Mouse (Mus musculus) lung, embryonic 16.5 days (tissue): Measurements from ENCODE around the gene Srd5a3. TPM values are rescaled to one million over a fixed set of nuclear protein-coding genes. Genes with fewer than 3 reads are reported as not detected.
A peak's percentile ranks its signal among the peaks of the same experiment; 100 is the strongest.

Source experiments
- ATAC-seq: fragments of 200-750 bp; cut with Nextera tagmentation; 2 replicates; pipeline ENCODE4 v1.8.0; 2017; ENCODE audit warnings: low read depth, mild to moderate bottlenecking, moderate library complexity
- H3K27ac ChIP-seq: fragments of 300-500 bp; sonication (generic); 2 replicates; pipeline ENCODE4 v1.5.1; 2014; ENCODE audit warnings: mild to moderate bottlenecking, control low read depth, low read length
- H3K27me3 ChIP-seq: fragments of 300-500 bp; sonication (generic); 2 replicates; pipeline ENCODE4 v1.6.1; 2014; ENCODE audit warnings: low read depth, low read length, mixed read lengths; ENCODE audit not compliant: control insufficient read depth, insufficient read depth
- H3K36me3 ChIP-seq: fragments of 300-500 bp; sonication (generic); 2 replicates; pipeline ENCODE4 v1.6.1; 2014; ENCODE audit warnings: low read length; ENCODE audit not compliant: control insufficient read depth, insufficient read depth
- H3K4me1 ChIP-seq: fragments of 300-500 bp; sonication (generic); replicated peaks from 2 replicates; pipeline ENCODE4 v1.6.1; 2014; ENCODE audit warnings: low read length, mixed read lengths; ENCODE audit not compliant: control insufficient read depth, insufficient read depth
- H3K4me2 ChIP-seq: fragments of 300-500 bp; sonication (generic); 2 replicates; pipeline ENCODE4 v1.6.1; 2014; ENCODE audit warnings: low read depth, low read length, control low read depth
- H3K4me3 ChIP-seq: fragments of 300-500 bp; sonication (generic); 2 replicates; pipeline ENCODE4 v1.5.1; 2014; ENCODE audit warnings: mild to moderate bottlenecking, low read length, control low read depth
- H3K9ac ChIP-seq: fragments of 300-500 bp; sonication (generic); 2 replicates; pipeline ENCODE4 v1.6.1; 2014; ENCODE audit warnings: low read length, control low read depth
- H3K9me3 ChIP-seq: fragments of 300-500 bp; sonication (generic); 2 replicates; pipeline ENCODE4 v1.6.1; 2016; ENCODE audit warnings: low read length; ENCODE audit not compliant: control insufficient read depth
- WGBS: fragments of 180-500 bp; shearing (Covaris S2); extraction: QIAGEN DNeasy Blood & Tissue Kit; methylation state at CpG from one replicate; pipeline ENCODE4 v1.1.7; 2014; 5-methylcytosine and 5-hydroxymethylcytosine counted together
- polyA plus RNA-seq: library from polyadenylated mRNA; unstranded; fragments of >200 nt; fragmentation: Nextera tagmentation; extraction: Ambion mirVana; gene quantifications from 2 replicates; pipeline ENCODE4 v1.2.1, GENCODE M21; 2015

Gene Srd5a3
- polyA plus RNA-seq, 1 experiment from 2014 or later: 45.8 TPM

DNA sequence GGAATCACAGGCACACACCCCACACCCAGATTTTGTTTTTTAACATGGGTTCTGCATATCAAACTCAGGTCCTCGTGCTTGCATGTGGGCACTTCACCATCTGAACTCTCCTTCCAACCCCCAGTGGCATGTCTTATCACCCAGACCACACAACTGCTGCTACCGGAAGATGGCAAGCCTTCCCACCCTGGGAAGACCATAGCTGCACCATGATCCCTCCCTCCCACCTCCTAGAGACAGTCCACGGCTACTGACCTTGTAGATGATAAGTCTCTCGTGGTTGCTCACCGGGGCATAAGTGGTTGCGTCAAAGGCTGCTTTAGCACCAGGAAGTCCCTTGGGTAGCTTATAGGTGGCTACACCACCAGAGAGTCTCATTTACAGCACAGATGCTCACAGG, 21.4 kb downstream of the Srd5a3 start:
- WGBS: 87% methylated on average over 6 of the region's 6 CpGs
- H3K27me3 ChIP-seq: no peaks in the 10 kb centered on the region

DNA sequence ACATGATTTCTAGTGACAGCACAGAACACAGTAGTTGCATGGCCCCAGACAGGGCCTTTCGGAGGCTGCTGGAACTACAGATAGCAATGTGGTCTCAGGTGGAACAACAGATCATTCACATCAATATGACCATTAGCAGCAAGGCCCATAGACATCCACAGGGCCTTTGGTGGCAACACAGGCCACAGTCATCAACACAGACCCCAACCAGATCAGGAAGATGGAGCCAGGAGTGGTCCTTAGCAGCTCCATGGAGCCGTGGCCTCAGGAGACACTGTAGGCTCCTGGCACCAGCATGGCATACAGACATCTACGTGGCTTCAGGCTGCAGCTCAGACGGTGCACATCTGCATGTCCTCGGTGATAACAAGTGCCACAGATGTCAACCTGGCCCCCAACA, 22.9 kb downstream of the Srd5a3 start:
- no peak overlapping the region for H3K27ac ChIP-seq

More for the DNA sequence above, 21.4 kb downstream of the Srd5a3 start:
- H3K4me2 ChIP-seq: no peak overlapping the region
- H3K27ac ChIP-seq: no peak overlapping the region
- ATAC-seq: no peak
- no peak overlapping the region for H3K9ac ChIP-seq
- H3K4me1 ChIP-seq: peaks cover 4% of the 10 kb centered on the region; the same call in 1 of the 2 replicates
- H3K4me3 ChIP-seq: no peak overlapping the region
- H3K36me3 ChIP-seq: peaks cover under 1% of the 10 kb centered on the region
- H3K9me3 ChIP-seq: no peaks in the 10 kb centered on the region; the same call in 1 of the 2 replicates

DNA sequence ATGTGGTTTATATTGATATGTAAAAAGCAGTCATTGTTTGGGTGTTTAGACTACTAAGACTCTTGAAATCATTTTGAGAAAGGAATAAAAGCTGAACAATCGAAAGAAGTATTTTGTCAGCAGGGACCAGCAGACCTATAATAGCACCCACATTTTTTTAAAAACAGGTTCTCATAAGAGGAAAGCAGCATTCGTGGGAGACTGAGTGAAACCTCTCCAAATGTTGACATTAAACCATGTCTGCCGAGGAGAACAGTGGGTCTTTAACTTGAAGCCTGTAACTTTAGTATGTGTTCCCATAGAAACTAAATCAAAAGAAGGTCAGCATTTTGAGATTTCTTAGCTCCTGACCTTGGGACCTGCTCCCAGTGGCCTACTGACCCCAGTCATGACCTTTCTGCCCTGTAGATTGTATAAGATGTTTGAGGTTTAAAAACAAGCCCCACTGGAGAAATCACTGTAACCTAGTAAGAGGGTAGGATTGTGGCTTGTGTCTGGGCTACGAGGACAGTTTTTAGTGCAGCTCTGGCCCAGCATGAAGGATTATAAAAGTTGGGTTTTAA, 23.8 kb downstream of the Srd5a3 start:
- H3K4me3 ChIP-seq: no peak overlapping the region
- WGBS: 44% methylated on average over 4 of the region's 4 CpGs
- ATAC-seq: no peak
- no peaks in the 10 kb centered on the region for H3K27me3 ChIP-seq
- H3K9me3 ChIP-seq: peaks cover 3% of the 10 kb centered on the region
- H3K4me1 ChIP-seq: peaks cover 4% of the 10 kb centered on the region; the same call in 1 of the 2 replicates
- H3K4me2 ChIP-seq: no peak overlapping the region
- no peak overlapping the region for H3K9ac ChIP-seq
- H3K36me3 ChIP-seq: no peaks in the 10 kb centered on the region
- H3K27ac ChIP-seq: peak overlapping the region; percentile 46

More for the DNA sequence above, 22.9 kb downstream of the Srd5a3 start:
- peaks cover 4% of the 10 kb centered on the region; the same call in 1 of the 2 replicates for H3K4me1 ChIP-seq
- H3K9me3 ChIP-seq: peaks cover 3% of the 10 kb centered on the region
- no peaks in the 10 kb centered on the region for H3K27me3 ChIP-seq
- no peak overlapping the region for H3K9ac ChIP-seq
- no peaks in the 10 kb centered on the region for H3K36me3 ChIP-seq
- ATAC-seq: no peak
- no peak overlapping the region for H3K4me3 ChIP-seq
- H3K4me2 ChIP-seq: no peak overlapping the region
- 67% methylated on average over 5 of the region's 5 CpGs for WGBS

DNA sequence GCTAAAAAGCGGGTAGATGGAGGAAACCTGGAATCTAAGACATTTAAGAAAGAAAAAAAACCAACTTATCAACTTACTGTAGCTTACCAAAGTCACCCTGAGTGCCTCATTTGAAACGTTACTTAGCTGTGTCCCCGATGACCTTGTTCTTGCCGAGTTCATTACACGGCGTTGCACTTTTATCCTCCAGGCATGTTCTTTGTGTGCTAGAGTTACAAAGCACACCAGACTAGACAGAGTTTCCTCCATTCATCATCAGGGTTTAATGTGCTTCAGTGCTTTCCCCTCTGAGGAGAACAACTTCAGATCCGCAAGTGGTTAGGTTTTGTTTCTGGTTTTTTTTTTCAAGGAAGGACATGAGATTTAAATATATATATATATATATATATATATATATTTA, 24.8 kb downstream of the Srd5a3 start:
- Histone ChIP-seq H3K4me2 (no peak overlapping the region), H3K4me1 (peaks cover 4% of the 10 kb centered on the region; the same call in 1 of the 2 replicates), H3K36me3 (no peaks in the 10 kb centered on the region), H3K9ac (no peak overlapping the region), H3K27me3 (no peaks in the 10 kb centered on the region), H3K27ac (no peak overlapping the region), H3K4me3 (no peak overlapping the region), H3K9me3 (peaks cover 3% of the 10 kb centered on the region; the same call in 1 of the 2 replicates)
- WGBS: 73% methylated on average over 7 of the region's 7 CpGs
- no peak for ATAC-seq

DNA sequence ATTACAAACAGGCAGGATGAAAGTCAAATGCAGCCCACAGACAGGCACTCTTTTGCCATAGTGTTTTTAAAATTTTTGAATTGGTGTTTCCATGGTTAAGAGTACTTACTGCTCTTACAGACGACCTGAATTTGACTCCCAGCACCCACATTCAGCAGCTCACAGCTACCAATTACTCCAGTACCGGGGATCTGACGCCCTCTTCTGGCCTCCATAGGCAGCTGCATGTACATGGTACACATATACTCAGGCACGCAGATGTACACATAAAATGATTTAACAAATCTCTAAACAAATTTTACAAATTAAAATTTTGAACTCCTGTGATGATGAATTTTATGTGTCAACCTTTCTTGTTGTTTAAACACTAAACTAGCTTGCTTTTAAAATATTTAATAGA, 30.5 kb downstream of the Srd5a3 start:
- peaks cover 3% of the 10 kb centered on the region; the same call in 1 of the 2 replicates for H3K9me3 ChIP-seq
- H3K9ac ChIP-seq: no peak overlapping the region
- H3K36me3 ChIP-seq: no peaks in the 10 kb centered on the region
- no peaks in the 10 kb centered on the region for H3K4me1 ChIP-seq
- ATAC-seq: no peak
- no peak overlapping the region for H3K27ac ChIP-seq
- no peak overlapping the region for H3K4me2 ChIP-seq
- WGBS: 72% methylated on average over 4 of the region's 4 CpGs
- no peaks in the 10 kb centered on the region for H3K27me3 ChIP-seq
- H3K4me3 ChIP-seq: no peak overlapping the region

DNA sequence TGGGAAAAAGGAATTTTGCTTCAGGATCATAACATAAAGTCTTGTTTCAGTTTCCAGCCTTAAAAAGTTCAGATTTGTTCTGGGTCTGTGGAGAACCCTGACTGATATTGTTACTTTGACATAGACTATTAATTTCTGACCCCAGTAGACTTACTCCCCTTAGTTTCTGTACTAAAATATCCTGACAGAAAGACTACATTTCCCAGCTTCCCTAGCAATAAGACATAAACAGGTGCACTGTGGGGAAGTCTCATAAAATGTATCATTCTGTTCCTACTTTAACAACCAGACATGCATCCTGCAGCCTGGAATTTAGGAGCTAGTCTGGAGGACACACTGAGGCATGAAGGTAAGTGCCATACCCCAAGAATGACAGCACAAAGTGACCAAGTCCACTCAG, 31.0 kb downstream of the Srd5a3 start:
- Histone ChIP-seq H3K4me1 (no peaks in the 10 kb centered on the region), H3K27ac (no peak overlapping the region), H3K4me2 (no peak overlapping the region), H3K9me3 (peaks cover 3% of the 10 kb centered on the region; the same call in 1 of the 2 replicates), H3K36me3 (no peaks in the 10 kb centered on the region), H3K4me3 (no peak overlapping the region), H3K9ac (no peak overlapping the region), H3K27me3 (no peaks in the 10 kb centered on the region)
- no peak for ATAC-seq

DNA sequence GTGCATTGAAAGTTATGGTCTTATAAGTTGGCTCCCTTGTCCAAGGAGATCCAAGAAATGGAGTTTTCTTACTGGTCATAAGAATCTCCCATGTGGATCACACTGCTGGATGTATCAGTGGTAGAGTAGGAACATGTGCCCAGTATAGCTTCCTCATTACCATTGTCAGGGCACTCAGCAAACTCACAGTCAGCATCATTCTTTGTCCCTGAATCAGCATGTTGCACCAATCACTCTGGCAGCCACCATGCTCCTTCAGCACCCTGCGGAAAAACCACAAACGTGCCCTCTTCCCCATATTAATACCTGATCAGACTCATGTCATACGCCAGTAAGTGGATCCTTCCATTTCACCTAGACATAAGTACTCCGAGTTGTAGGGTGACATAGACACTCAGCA, 35.0 kb downstream of the Srd5a3 start:
- Histone ChIP-seq H3K4me1 (peaks cover 7% of the 10 kb centered on the region), H3K4me2 (no peak overlapping the region), H3K27ac (no peak overlapping the region), H3K4me3 (no peak overlapping the region), H3K9me3 (no peaks in the 10 kb centered on the region), H3K27me3 (no peaks in the 10 kb centered on the region), H3K9ac (no peak overlapping the region), H3K36me3 (no peaks in the 10 kb centered on the region)
- no peak for ATAC-seq
- 92% methylated on average over 4 of the region's 4 CpGs for WGBS

DNA sequence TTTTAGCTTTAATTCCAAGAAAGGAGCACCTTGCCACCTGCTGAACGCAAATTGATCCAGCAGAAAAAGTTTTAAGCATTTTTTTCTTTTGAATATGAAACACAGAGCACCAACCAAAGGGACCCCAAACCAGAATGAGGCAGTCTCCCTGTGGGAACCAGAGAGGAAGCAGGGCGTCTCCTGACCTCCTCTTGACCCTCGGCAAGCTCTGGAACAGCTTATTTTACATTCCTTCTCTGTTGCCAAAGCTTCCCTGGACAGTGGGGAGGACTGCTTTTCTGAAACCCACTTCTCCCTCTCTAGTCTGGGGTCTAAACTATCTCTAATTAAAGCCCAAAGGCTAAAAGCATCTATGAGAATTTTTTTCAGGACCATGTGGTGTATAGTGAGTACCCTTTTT, 36.3 kb downstream of the Srd5a3 start:
- peak; percentile 78 for ATAC-seq
- H3K4me2 ChIP-seq: no peak overlapping the region
- H3K4me1 ChIP-seq: peaks cover 7% of the 10 kb centered on the region
- H3K27ac ChIP-seq: peak overlapping the region; percentile 41
- H3K9ac ChIP-seq: 0 out of 2 replicates have a peak overlapping the region, but pooled peaks have one; percentile 18
- no peaks in the 10 kb centered on the region for H3K36me3 ChIP-seq
- H3K27me3 ChIP-seq: no peaks in the 10 kb centered on the region
- H3K9me3 ChIP-seq: no peaks in the 10 kb centered on the region
- WGBS: 29% methylated on average over 3 of the region's 3 CpGs
- H3K4me3 ChIP-seq: no peak overlapping the region

DNA sequence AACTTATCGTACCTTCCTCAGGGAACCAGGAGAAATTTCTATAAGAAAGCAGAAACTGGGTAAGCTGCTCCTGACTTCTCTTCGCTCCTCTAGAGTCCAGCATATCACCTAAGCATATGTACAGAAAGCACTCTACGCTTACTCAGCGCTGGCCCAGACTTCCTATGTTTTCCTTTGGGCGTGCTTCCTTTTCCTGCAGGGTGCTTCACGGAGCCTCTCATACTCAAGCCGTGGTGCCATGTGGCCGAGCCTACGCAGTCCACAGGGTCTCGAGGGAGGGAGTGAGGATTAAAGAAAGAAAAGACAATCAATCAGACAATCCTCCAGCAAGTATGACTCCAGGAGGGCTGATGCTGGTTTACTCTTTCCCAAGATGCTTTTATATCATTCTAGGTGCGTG, 36.8 kb downstream of the Srd5a3 start:
- Histone ChIP-seq H3K4me3 (no peak overlapping the region), H3K4me2 (no peak overlapping the region), H3K27ac (peak overlapping the region; percentile 41), H3K9me3 (no peaks in the 10 kb centered on the region), H3K4me1 (peaks cover 7% of the 10 kb centered on the region), H3K27me3 (no peaks in the 10 kb centered on the region), H3K36me3 (no peaks in the 10 kb centered on the region), H3K9ac (0 out of 2 replicates have a peak overlapping the region, but pooled peaks have one; percentile 18)
- peak; percentile 91 for ATAC-seq
- WGBS: 40% methylated on average over 11 of the region's 11 CpGs
